Mouse (Mus musculus): ENCODE measurements around the gene Rbfox1. TPM values are rescaled to one million over a fixed set of nuclear protein-coding genes. Genes with fewer than 3 reads are reported as not detected.

Rbfox1 gene
- total and polyA plus RNA-seq, 3 experiments, result 31.6 to 58.1 (median 52.9) TPM

- no peaks in the 10 kb centered on the region for H3K79me2 ChIP-seq (replicated peaks; ENCODE audit: control insufficient read depth, insufficient read depth, low read length)
- TF ChIP-seq POLR2A (IDR thresholded peaks at IDR 0.05; ENCODE audit: insufficient read depth, low read depth, low read length) (no peak), EP300 (IDR thresholded peaks at IDR 0.05; ENCODE audit: insufficient read depth, low read depth, low read length) (no peak), CTCF (IDR thresholded peaks at IDR 0.05) (no peak)
- intact Hi-C loops (cut with DNase I), result no loop called here
- H3K4me3 ChIP-seq, result no peak overlapping the region
- 5% methylated on average over 3 of the region's 3 CpGs for WGBS
- DNase-seq, result peak in 1 of 2 experiments; percentile 27
- no peaks in the 10 kb centered on the region; the same call in 1 of the 2 replicates for H3K4me1 ChIP-seq (ENCODE audit: control insufficient read depth, insufficient read depth, low read length)
- no peak overlapping the region for H3K27ac ChIP-seq
- no peak overlapping the region for H3K9ac ChIP-seq (ENCODE audit: low read depth, low read length)
- H3K27me3 ChIP-seq (ENCODE audit: control insufficient read depth, insufficient read depth, low read length), result no peaks in the 10 kb centered on the region
- H3K36me3 ChIP-seq (ENCODE audit: control insufficient read depth, insufficient read depth, low read length), result no peaks in the 10 kb centered on the region
Observed at GRCm38 (mm10) chr16:6086200-6086599, 201.0 kb downstream of the Rbfox1 start.

- no peak for DNase-seq
- Histone ChIP-seq H3K9ac (ENCODE audit: low read depth, low read length) (no peak overlapping the region), H3K36me3 (ENCODE audit: control insufficient read depth, insufficient read depth, low read length) (no peaks in the 10 kb centered on the region), H3K79me2 (replicated peaks; ENCODE audit: control insufficient read depth, insufficient read depth, low read length) (no peaks in the 10 kb centered on the region), H3K27ac (no peak overlapping the region), H3K4me3 (no peak overlapping the region), H3K4me1 (ENCODE audit: control insufficient read depth, insufficient read depth, low read length) (no peaks in the 10 kb centered on the region; the same call in 1 of the 2 replicates), H3K27me3 (ENCODE audit: control insufficient read depth, insufficient read depth, low read length) (no peaks in the 10 kb centered on the region)
- intact Hi-C loops (cut with DNase I), result no loop called here
- 79% methylated on average over 3 of the region's 3 CpGs for WGBS
- TF ChIP-seq EP300 (IDR thresholded peaks at IDR 0.05; ENCODE audit: insufficient read depth, low read depth, low read length), result no peak
- no peak for TF ChIP-seq CTCF (IDR thresholded peaks at IDR 0.05)
- TF ChIP-seq POLR2A (IDR thresholded peaks at IDR 0.05; ENCODE audit: insufficient read depth, low read depth, low read length), result no peak
Observed at GRCm38 (mm10) chr16:6091326-6092123, 206.4 kb downstream of the Rbfox1 start.

GRCm38 (mm10) chr16:6095604-6096372 lies 210.6 kb downstream of the Rbfox1 start:
- Histone ChIP-seq H3K27ac (no peak overlapping the region), H3K9ac (ENCODE audit: low read depth, low read length) (no peak overlapping the region), H3K79me2 (replicated peaks; ENCODE audit: control insufficient read depth, insufficient read depth, low read length) (no peaks in the 10 kb centered on the region), H3K36me3 (ENCODE audit: control insufficient read depth, insufficient read depth, low read length) (no peaks in the 10 kb centered on the region), H3K27me3 (ENCODE audit: control insufficient read depth, insufficient read depth, low read length) (no peaks in the 10 kb centered on the region), H3K4me1 (ENCODE audit: control insufficient read depth, insufficient read depth, low read length) (no peaks in the 10 kb centered on the region), H3K4me3 (no peak overlapping the region)
- TF ChIP-seq EP300 (IDR thresholded peaks at IDR 0.05; ENCODE audit: insufficient read depth, low read depth, low read length), result no peak
- no peak for TF ChIP-seq CTCF (IDR thresholded peaks at IDR 0.05)
- TF ChIP-seq POLR2A (IDR thresholded peaks at IDR 0.05; ENCODE audit: insufficient read depth, low read depth, low read length), result no peak
- WGBS, result 50% methylated on average over 2 of the region's 2 CpGs
- intact Hi-C loops (cut with DNase I), result no loop called here
- no peak for DNase-seq

- no peaks in the 10 kb centered on the region for H3K4me1 ChIP-seq (ENCODE audit: control insufficient read depth, insufficient read depth, low read length)
- H3K27me3 ChIP-seq (ENCODE audit: control insufficient read depth, insufficient read depth, low read length), result no peaks in the 10 kb centered on the region
- no peak overlapping the region for H3K27ac ChIP-seq
- no peak for DNase-seq
- no peak overlapping the region for H3K4me3 ChIP-seq
- WGBS, result 65% methylated on average over 7 of the region's 7 CpGs
- no peak for TF ChIP-seq POLR2A (IDR thresholded peaks at IDR 0.05; ENCODE audit: insufficient read depth, low read depth, low read length)
- no peak for TF ChIP-seq CTCF (IDR thresholded peaks at IDR 0.05)
- H3K9ac ChIP-seq (ENCODE audit: low read depth, low read length), result no peak overlapping the region
- H3K36me3 ChIP-seq (ENCODE audit: control insufficient read depth, insufficient read depth, low read length), result no peaks in the 10 kb centered on the region
- H3K79me2 ChIP-seq (replicated peaks; ENCODE audit: control insufficient read depth, insufficient read depth, low read length), result no peaks in the 10 kb centered on the region
- intact Hi-C loops (cut with DNase I), result no loop called here
Observed at GRCm38 (mm10) chr16:6097244-6098040, 212.3 kb downstream of the Rbfox1 start.

- Histone ChIP-seq H3K4me1 (ENCODE audit: control insufficient read depth, insufficient read depth, low read length) (no peaks in the 10 kb centered on the region), H3K27me3 (ENCODE audit: control insufficient read depth, insufficient read depth, low read length) (no peaks in the 10 kb centered on the region), H3K36me3 (ENCODE audit: control insufficient read depth, insufficient read depth, low read length) (no peaks in the 10 kb centered on the region), H3K79me2 (replicated peaks; ENCODE audit: control insufficient read depth, insufficient read depth, low read length) (no peaks in the 10 kb centered on the region), H3K4me3 (no peak overlapping the region), H3K27ac (no peak overlapping the region), H3K9ac (ENCODE audit: low read depth, low read length) (no peak overlapping the region)
- DNase-seq, result no peak
- 86% methylated on average over 3 of the region's 3 CpGs for WGBS
- intact Hi-C loops (cut with DNase I), result no loop called here
- TF ChIP-seq POLR2A (IDR thresholded peaks at IDR 0.05; ENCODE audit: insufficient read depth, low read depth, low read length), result no peak
- no peak for TF ChIP-seq CTCF (IDR thresholded peaks at IDR 0.05)
- TF ChIP-seq EP300 (IDR thresholded peaks at IDR 0.05; ENCODE audit: insufficient read depth, low read depth, low read length), result no peak
Observed at GRCm38 (mm10) chr16:6098116-6098515, 213.0 kb downstream of the Rbfox1 start.
